Mouse (Mus musculus) intestine, postnatal 0 days (tissue): ENCODE results near the gene Fndc5. TPM values are rescaled to one million over a fixed set of nuclear protein-coding genes. Genes with fewer than 3 reads are reported as not detected.
A peak's percentile ranks its signal among the peaks of the same experiment; 100 is the strongest.

Experiments used
- ATAC-seq: fragments of 200-750 bp; cut with Nextera tagmentation; 2 replicates; pipeline ENCODE4 v1.8.0; 2017; ENCODE audit warnings: mild to moderate bottlenecking, moderate TSS enrichment, moderate library complexity
- H3K27ac ChIP-seq: fragments of 300-500 bp; sonication (generic); 2 replicates; pipeline ENCODE4 v1.5.1; 2014; ENCODE audit warnings: mild to moderate bottlenecking, low read depth, low read length, moderate library complexity
- H3K27me3 ChIP-seq: fragments of 300-500 bp; sonication (generic); replicated peaks from 2 replicates; pipeline ENCODE4 v1.6.1; 2014; ENCODE audit warnings: low read length, mixed read lengths; ENCODE audit not compliant: control insufficient read depth, insufficient read depth
- H3K36me3 ChIP-seq: fragments of 300-500 bp; sonication (generic); 2 replicates; pipeline ENCODE4 v1.6.1; 2014; ENCODE audit warnings: mild to moderate bottlenecking, moderate library complexity; ENCODE audit not compliant: control insufficient read depth, insufficient read depth
- H3K4me1 ChIP-seq: fragments of 300-500 bp; sonication (generic); replicated peaks from 2 replicates; pipeline ENCODE4 v1.6.1; 2014; ENCODE audit warnings: antibody characterized with exemption, low read length, mixed read lengths; ENCODE audit not compliant: control insufficient read depth, insufficient read depth
- H3K4me2 ChIP-seq: fragments of 300-500 bp; sonication (generic); replicated peaks from 2 replicates; pipeline ENCODE4 v1.6.1; 2014; ENCODE audit warnings: low read depth, mild to moderate bottlenecking, moderate library complexity
- H3K4me3 ChIP-seq: fragments of 300-500 bp; sonication (generic); 2 replicates; pipeline ENCODE4 v1.5.1; 2014; ENCODE audit warnings: low read depth, low read length
- H3K9ac ChIP-seq: fragments of 300-500 bp; sonication (generic); 2 replicates; pipeline ENCODE4 v1.6.1; 2014; ENCODE audit warnings: mild to moderate bottlenecking, low read depth, low read length
- H3K9me3 ChIP-seq: fragments of 300-500 bp; sonication (generic); 2 replicates; pipeline ENCODE4 v1.6.1; 2016; ENCODE audit warnings: mixed run types; ENCODE audit not compliant: control insufficient read depth
- CTCF ChIP-seq: sonication (generic); IDR thresholded peaks from 2 replicates; pipeline ENCODE4 v1.5.1; 2016; ENCODE audit warnings: low read depth, mild to moderate bottlenecking, control low read depth, antibody characterized with exemption, moderate library complexity
- WGBS: fragments of 180-500 bp; shearing (Covaris S2); extraction: QIAGEN DNeasy Blood & Tissue Kit; methylation state at CpG from one replicate; pipeline ENCODE4 v1.1.7; 2014; 5-methylcytosine and 5-hydroxymethylcytosine counted together
- polyA plus RNA-seq: library from polyadenylated mRNA; unstranded; fragments of >200 nt; fragmentation: Nextera tagmentation; extraction: Ambion mirVana; gene quantifications from 2 replicates; pipeline ENCODE4 v1.2.1, GENCODE M21; 2015

The Fndc5 gene
- polyA plus RNA-seq, 1 experiment from 2014 or later, result 14.5 TPM

- H3K27ac ChIP-seq, result no peak overlapping the region
- peak overlapping the region; percentile 57 for H3K4me3 ChIP-seq
- peak overlapping the region; percentile 96 for H3K4me2 ChIP-seq
- no peaks in the 10 kb centered on the region for H3K9me3 ChIP-seq
- peaks cover 4% of the 10 kb centered on the region; the same call in 1 of the 2 replicates for H3K4me1 ChIP-seq
- H3K27me3 ChIP-seq, result 0 out of 2 replicates have a peak, but pooled peaks cover 3% of the 10 kb centered on the region
- no peak for ATAC-seq
- TF ChIP-seq CTCF, result no peak
- WGBS, result 69% methylated on average over 14 of the region's 14 CpGs
- H3K9ac ChIP-seq, result peak overlapping the region; percentile 64
- no peaks in the 10 kb centered on the region; the same call in 1 of the 2 replicates for H3K36me3 ChIP-seq
Observed at GRCm38 (mm10) chr4:129137392-129138321, 858 bp downstream of the Fndc5 start.

- no peak for ATAC-seq
- no peaks in the 10 kb centered on the region; the same call in 1 of the 2 replicates for H3K36me3 ChIP-seq
- no peak overlapping the region for H3K27ac ChIP-seq
- H3K9me3 ChIP-seq, result no peaks in the 10 kb centered on the region
- no peak overlapping the region for H3K4me2 ChIP-seq
- no peak overlapping the region for H3K9ac ChIP-seq
- H3K4me1 ChIP-seq, result peaks cover 4% of the 10 kb centered on the region; the same call in 1 of the 2 replicates
- 71% methylated on average over 5 of the region's 5 CpGs for WGBS
- H3K4me3 ChIP-seq, result no peak overlapping the region
- H3K27me3 ChIP-seq, result 0 out of 2 replicates have a peak, but pooled peaks cover 3% of the 10 kb centered on the region
- TF ChIP-seq CTCF, result no peak
Observed at GRCm38 (mm10) chr4:129139642-129140041, 2.8 kb downstream of the Fndc5 start.

- Histone ChIP-seq H3K4me1 (peaks cover 4% of the 10 kb centered on the region; the same call in 1 of the 2 replicates), H3K9me3 (no peaks in the 10 kb centered on the region), H3K4me3 (no peak overlapping the region), H3K27ac (no peak overlapping the region), H3K4me2 (no peak overlapping the region), H3K27me3 (0 out of 2 replicates have a peak, but pooled peaks cover 3% of the 10 kb centered on the region), H3K9ac (no peak overlapping the region), H3K36me3 (no peaks in the 10 kb centered on the region; the same call in 1 of the 2 replicates)
- TF ChIP-seq CTCF, result no peak
- no peak for ATAC-seq
- 76% methylated on average over 4 of the region's 4 CpGs for WGBS
Observed at GRCm38 (mm10) chr4:129140808-129141207, 4.0 kb downstream of the Fndc5 start.

GRCm38 (mm10) chr4:129141560-129142438 is 5.0 kb downstream of the Fndc5 start:
- Histone ChIP-seq H3K9ac (no peak overlapping the region), H3K4me2 (no peak overlapping the region), H3K4me3 (no peak overlapping the region), H3K27ac (no peak overlapping the region; the same call in 1 of the 2 replicates), H3K36me3 (no peaks in the 10 kb centered on the region; the same call in 1 of the 2 replicates), H3K27me3 (no peaks in the 10 kb centered on the region), H3K9me3 (no peaks in the 10 kb centered on the region), H3K4me1 (peaks cover 4% of the 10 kb centered on the region; the same call in 1 of the 2 replicates)
- ATAC-seq, result peak; percentile 58; the same call in 1 of the 2 replicates
- 67% methylated on average over 17 of the region's 17 CpGs for WGBS
- TF ChIP-seq CTCF, result no peak

GRCm38 (mm10) chr4:129142439-129143045 is 5.7 kb downstream of the Fndc5 start:
- WGBS, result 89% methylated on average over 11 of the region's 11 CpGs
- Histone ChIP-seq H3K27me3 (no peaks in the 10 kb centered on the region), H3K4me3 (no peak overlapping the region), H3K4me2 (no peak overlapping the region), H3K4me1 (peaks cover 4% of the 10 kb centered on the region; the same call in 1 of the 2 replicates), H3K9me3 (no peaks in the 10 kb centered on the region), H3K9ac (no peak overlapping the region), H3K36me3 (no peaks in the 10 kb centered on the region; the same call in 1 of the 2 replicates), H3K27ac (no peak overlapping the region)
- TF ChIP-seq CTCF, result no peak
- ATAC-seq, result no peak
